Mouse (Mus musculus) liver, adult 2 months (tissue): ENCODE data around the gene Dgki. TPM values are rescaled to one million over a fixed set of nuclear protein-coding genes. Genes with fewer than 3 reads are reported as not detected.

Source experiments
- DNase-seq: peaks from one replicate; pipeline ENCODE4 v3.0.0-alpha.2; 2011; ENCODE audit warnings: low read depth, low spot score; ENCODE audit errors: extremely low read depth
- H3K27ac ChIP-seq: fragments of 200-500 bp; replicated peaks from 2 replicates; pipeline ENCODE4 v1.5.1; 2012; ENCODE audit warnings: low read depth, mild to moderate bottlenecking, control low read depth, inconsistent platforms, low read length; ENCODE audit not compliant: insufficient read depth
- H3K27me3 ChIP-seq: fragments of 200-500 bp; 2 replicates; pipeline ENCODE4 v1.6.1; 2012; ENCODE audit warnings: mild to moderate bottlenecking, moderate library complexity, low read length, inconsistent platforms; ENCODE audit not compliant: control insufficient read depth, insufficient read depth
- H3K36me3 ChIP-seq: fragments of 200-500 bp; 2 replicates; pipeline ENCODE4 v1.6.1; 2012; ENCODE audit warnings: low read length, inconsistent platforms; ENCODE audit not compliant: control insufficient read depth, insufficient read depth
- H3K4me1 ChIP-seq: fragments of 200-500 bp; 2 replicates; pipeline ENCODE4 v1.6.1; 2011; ENCODE audit warnings: low read length; ENCODE audit not compliant: control insufficient read depth, insufficient read depth
- H3K4me3 ChIP-seq: fragments of 200-500 bp; 2 replicates; pipeline ENCODE4 v1.5.1; 2011; ENCODE audit warnings: low read depth, mild to moderate bottlenecking, control low read depth, low read length, moderate library complexity; ENCODE audit not compliant: insufficient read depth
- H3K79me2 ChIP-seq: fragments of 200-500 bp; 2 replicates; pipeline ENCODE4 v1.6.1; 2012; ENCODE audit warnings: inconsistent platforms, mild to moderate bottlenecking, low read length, moderate library complexity; ENCODE audit not compliant: control insufficient read depth, insufficient read depth
- H3K9ac ChIP-seq: fragments of 200-500 bp; 2 replicates; pipeline ENCODE4 v1.6.1; 2012; ENCODE audit warnings: low read depth, mild to moderate bottlenecking, control low read depth, inconsistent platforms, low read length
- CTCF ChIP-seq: fragments of 200-500 bp; IDR thresholded peaks from 2 replicates; pipeline ENCODE4 v1.5.1; 2011; ENCODE audit warnings: low read depth, low read length, control low read depth
- POLR2A ChIP-seq: fragments of 200-500 bp; IDR thresholded peaks from 2 replicates; pipeline ENCODE4 v1.6.1; 2011; ENCODE audit warnings: low read length, control low read depth; ENCODE audit not compliant: insufficient read depth; ENCODE audit errors: extremely low read depth
- WGBS: fragments of 180-500 bp; shearing (Covaris S2); methylation state at CpG from one replicate; pipeline ENCODE4 v1.1.7; 2018; 5-methylcytosine and 5-hydroxymethylcytosine counted together
- polyA plus RNA-seq: library from polyadenylated mRNA; depleted of rRNA; stranded (reverse); fragments of >200 nt; gene quantifications from 2 replicates; pipeline ENCODE4 v1.2.3, GENCODE M21; 2012; rRNA removed
- total RNA-seq: library from RNA; depleted of rRNA; stranded (reverse); fragments of >200 nt; gene quantifications from 2 replicates; pipeline ENCODE4 v1.2.3, GENCODE M21; 2014; rRNA removed

Gene Dgki
- total and polyA plus RNA-seq, 2 experiments: 0.09 TPM; not detected in 1

- 72% methylated on average over 3 of the region's 3 CpGs for whole genome bisulfite sequencing
- Histone ChIP-seq H3K36me3 (no peaks in the 10 kb centered on the region), H3K4me1 (no peaks in the 10 kb centered on the region), H3K27ac (no peak overlapping the region), H3K27me3 (no peaks in the 10 kb centered on the region), H3K4me3 (no peak overlapping the region), H3K9ac (no peak overlapping the region), H3K79me2 (no peaks in the 10 kb centered on the region)
- TF ChIP-seq CTCF (no peak), POLR2A (no peak)
- no peak for DNase-seq
Measured at GRCm38 (mm10) chr6:36797066-36797655, 502.8 kb downstream of the Dgki start.

Other genes starting within 250 kb of the Dgki start
- 2.7 and 4.4 TPM in 2 replicates for gene Creb3l2, start 142.0 kb upstream of the Dgki start, total RNA-seq
- 5.1 and 6.6 TPM in 2 replicates for gene Creb3l2, start 142.0 kb upstream of the Dgki start, polyA plus RNA-seq
- 234 and 301 TPM in 2 replicates for gene Akr1d1, start 230.0 kb upstream of the Dgki start, total RNA-seq
- 73.2 and 89.2 TPM in 2 replicates for gene Akr1d1, start 230.0 kb upstream of the Dgki start, polyA plus RNA-seq